Mouse (Mus musculus) c-Kit-positive CD71-positive TER-119-negative erythroid progenitor cells, embryonic 14.5 days (primary cell): ENCODE data around the gene Eef1akmt1.

Experiments used
- DNase-seq: peaks from one replicate; pipeline ENCODE4 v3.0.0-alpha.2; 2013; ENCODE audit warnings: low read depth

Eef1akmt1 gene

DNA sequence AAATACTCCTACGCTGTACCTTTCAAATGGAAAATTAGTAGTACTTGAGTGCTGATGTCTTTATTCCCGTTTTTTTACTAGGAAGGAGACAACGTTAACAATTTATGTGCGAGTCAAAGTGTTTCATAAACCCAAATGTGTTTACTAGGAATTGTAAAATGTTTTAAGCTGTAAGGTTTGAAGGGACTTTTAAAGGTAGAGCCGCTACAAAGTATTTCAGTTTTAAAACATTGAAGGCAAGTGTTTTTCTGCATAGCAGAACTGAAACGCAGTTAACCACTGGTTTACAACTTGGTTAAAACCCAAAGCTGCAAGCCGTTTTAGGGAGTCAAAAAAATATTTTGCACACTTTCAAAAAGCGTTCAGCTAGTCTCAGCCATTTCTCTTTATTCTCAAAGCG lies 47.6 kb downstream of the Eef1akmt1 start:
- DNase-seq, result no peak

DNA sequence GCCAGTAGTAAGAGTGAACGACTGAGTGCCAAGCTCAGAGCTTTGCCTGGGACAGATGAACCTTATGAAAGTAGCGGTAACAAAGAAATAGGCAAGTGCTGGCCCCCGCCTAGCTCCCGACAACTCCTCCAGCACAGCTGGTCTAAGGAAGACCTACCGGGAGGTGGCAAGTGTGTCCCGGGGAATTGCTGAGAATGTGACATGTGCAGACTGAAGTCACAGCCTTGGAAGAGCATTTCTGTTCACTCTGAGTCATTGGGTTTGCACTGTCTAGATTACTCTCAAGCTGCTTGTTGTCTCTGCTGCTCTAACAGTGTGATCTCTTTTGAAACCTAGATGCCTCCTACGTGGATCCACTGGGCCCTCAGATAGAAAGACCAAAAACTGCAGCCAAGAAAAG lies 54.4 kb downstream of the Eef1akmt1 start:
- no peak for DNase-seq

- no peak for DNase-seq
These were observed 56.2 kb downstream of the Eef1akmt1 start for GRCm38 (mm10) chr14:57515156-57515762.

GRCm38 (mm10) chr14:57509554-57509953 lies 61.9 kb downstream of the Eef1akmt1 start:
- DNase-seq, result no peak

GRCm38 (mm10) chr14:57503729-57504128 lies 67.7 kb downstream of the Eef1akmt1 start:
- no peak for DNase-seq
